Mouse (Mus musculus): ENCODE measurements around the gene Akap3.

GRCm38 (mm10) chr6:126808561-126808960 lies 44.3 kb upstream of the Akap3 start:
- TF ChIP-seq SRF (IDR thresholded peaks at IDR 0.05; ENCODE audit: control insufficient read depth, insufficient read length, low read depth), result no peak
- no peak for TF ChIP-seq POLR2A (IDR thresholded peaks at IDR 0.05; ENCODE audit: insufficient read length, low read depth)
- TF ChIP-seq MYOD1 (IDR thresholded peaks at IDR 0.05; ENCODE audit: control insufficient read depth in 1 of 3, insufficient read length in 2 of 3, low read depth in 2 of 3), result no peak
- no peak for TF ChIP-seq CEBPB (IDR thresholded peaks at IDR 0.05; ENCODE audit: insufficient read depth, poor library complexity, severe bottlenecking)
- TF ChIP-seq TCF12 (IDR thresholded peaks at IDR 0.05; ENCODE audit: insufficient read depth, poor library complexity, severe bottlenecking), result no peak
- no peak for TF ChIP-seq USF1 (IDR thresholded peaks at IDR 0.05; ENCODE audit: low read depth)
- TF ChIP-seq POLR2AphosphoS2 (IDR thresholded peaks at IDR 0.05; ENCODE audit: insufficient read length, low read depth), result no peak
- TF ChIP-seq MAX (IDR thresholded peaks at IDR 0.05; ENCODE audit: low read depth), result no peak
- TF ChIP-seq E2F4 (IDR thresholded peaks at IDR 0.05; ENCODE audit: insufficient read depth), result no peak

Measured in myocyte (in vitro differentiated cells).